ENCODE assay signal across 8 mouse cellular contexts in genomic region chr11:100960540-100960939, GRCm38 (mm10). TPM values are rescaled to one million over a fixed set of nuclear protein-coding genes. Genes with fewer than 3 reads are reported as not detected.
DNase-seq lines count a peak whose midpoint lies in the region; ATAC-seq lines count a peak whose summit lies in the region.

No protein-coding gene starts in this region.

- ATAC-seq in forebrain, embryonic 15.5 days (replicated peaks): peak; percentile 82
- ATAC-seq in hindbrain, embryonic 13.5 days (ENCODE audit: low FRiP score): peak; percentile 81
- peak; percentile 76 for ATAC-seq in midbrain, embryonic 15.5 days (replicated peaks)

- DNase-seq in ovary, postnatal 36 days (ENCODE audit: low spot score): peak; percentile 51
- DNase-seq in ovary, adult 18-20 months (ENCODE audit: low spot score): no peak
- DNase-seq in cerebellum, adult 11 months: peak; percentile 37
- DNase-seq in liver: peak; percentile 51
- no peak for DNase-seq in ovary, postnatal 10 days (ENCODE audit: low spot score)

- 8% methylated on average over 6 of the region's 6 CpGs for WGBS in forebrain, embryonic 15.5 days
- 9% methylated on average over 6 of the region's 6 CpGs for WGBS in hindbrain, embryonic 13.5 days
- WGBS in midbrain, embryonic 15.5 days: 14% methylated on average over 6 of the region's 6 CpGs

- peak overlapping the region; percentile 18; the same call in 1 of the 2 replicates for H3K9ac ChIP-seq in forebrain, embryonic 15.5 days (replicated peaks)
- no peak overlapping the region for H3K9ac ChIP-seq in hindbrain, embryonic 13.5 days
- no peak overlapping the region for H3K9ac ChIP-seq in midbrain, embryonic 15.5 days

- H3K27me3 ChIP-seq in forebrain, embryonic 15.5 days: peaks cover 26% of the 10 kb centered on the region
- H3K27me3 ChIP-seq in hindbrain, embryonic 13.5 days: peaks cover 53% of the 10 kb centered on the region
- peaks cover 26% of the 10 kb centered on the region for H3K27me3 ChIP-seq in midbrain, embryonic 15.5 days (replicated peaks)

- H3K4me1 ChIP-seq in forebrain, embryonic 15.5 days: peaks cover 18% of the 10 kb centered on the region
- peaks cover 11% of the 10 kb centered on the region for H3K4me1 ChIP-seq in hindbrain, embryonic 13.5 days (replicated peaks)
- H3K4me1 ChIP-seq in midbrain, embryonic 15.5 days: peaks cover 21% of the 10 kb centered on the region

- H3K36me3 ChIP-seq in forebrain, embryonic 15.5 days: no peaks in the 10 kb centered on the region
- no peaks in the 10 kb centered on the region for H3K36me3 ChIP-seq in hindbrain, embryonic 13.5 days
- no peaks in the 10 kb centered on the region for H3K36me3 ChIP-seq in midbrain, embryonic 15.5 days (replicated peaks)

- H3K4me2 ChIP-seq in forebrain, embryonic 15.5 days (replicated peaks): 0 out of 2 replicates have a peak overlapping the region, but pooled peaks have one; percentile 21
- peak overlapping the region; percentile 36; the same call in 1 of the 2 replicates for H3K4me2 ChIP-seq in hindbrain, embryonic 13.5 days
- H3K4me2 ChIP-seq in midbrain, embryonic 15.5 days: peak overlapping the region; percentile 29

- no peak overlapping the region for H3K27ac ChIP-seq in forebrain, embryonic 15.5 days (replicated peaks)
- H3K27ac ChIP-seq in hindbrain, embryonic 13.5 days: no peak overlapping the region
- no peak overlapping the region for H3K27ac ChIP-seq in midbrain, embryonic 15.5 days

- H3K9me3 ChIP-seq in forebrain, embryonic 15.5 days: no peaks in the 10 kb centered on the region
- no peaks in the 10 kb centered on the region for H3K9me3 ChIP-seq in hindbrain, embryonic 13.5 days
- H3K9me3 ChIP-seq in midbrain, embryonic 15.5 days: no peaks in the 10 kb centered on the region

- no peak overlapping the region for H3K4me3 ChIP-seq in forebrain, embryonic 15.5 days
- no peak overlapping the region for H3K4me3 ChIP-seq in hindbrain, embryonic 13.5 days
- no peak overlapping the region; the same call in 1 of the 2 replicates for H3K4me3 ChIP-seq in midbrain, embryonic 15.5 days

RNA-seq across cellular contexts. Expression of gene Cavin1, which starts 10.1 kb away (rescaled TPM):
- 29.4 and 30.1 TPM in 2 replicates for polyA plus RNA-seq in forebrain, embryonic 15.5 days (2015; fragmentation: Nextera tagmentation; extraction: Ambion mirVana)
- 42.0 and 43.9 TPM in 2 replicates for polyA plus RNA-seq in hindbrain, embryonic 13.5 days (2015; fragmentation: Nextera tagmentation; extraction: Ambion mirVana)
- 47.9 and 50.8 TPM in 2 replicates for polyA plus RNA-seq in midbrain, embryonic 15.5 days (2015; fragmentation: Nextera tagmentation; extraction: Ambion mirVana)

RNA-seq across cellular contexts. Expression of gene Stat3, which starts 21.2 kb away (rescaled TPM):
- polyA plus RNA-seq in forebrain, embryonic 15.5 days (2015; fragmentation: Nextera tagmentation; extraction: Ambion mirVana): 31.1 and 32.3 TPM in 2 replicates
- polyA plus RNA-seq in hindbrain, embryonic 13.5 days (2015; fragmentation: Nextera tagmentation; extraction: Ambion mirVana): 51.5 and 53.3 TPM in 2 replicates
- polyA plus RNA-seq in midbrain, embryonic 15.5 days (2015; fragmentation: Nextera tagmentation; extraction: Ambion mirVana): 35.8 and 37.9 TPM in 2 replicates

RNA-seq across cellular contexts. Expression of gene Atp6v0a1, which starts 48.7 kb away (rescaled TPM):
- polyA plus RNA-seq in forebrain, embryonic 15.5 days (2015; fragmentation: Nextera tagmentation; extraction: Ambion mirVana): 84.3 and 84.6 TPM in 2 replicates
- 108 and 110 TPM in 2 replicates for polyA plus RNA-seq in hindbrain, embryonic 13.5 days (2015; fragmentation: Nextera tagmentation; extraction: Ambion mirVana)
- 136 and 148 TPM in 2 replicates for polyA plus RNA-seq in midbrain, embryonic 15.5 days (2015; fragmentation: Nextera tagmentation; extraction: Ambion mirVana)

Comparison
In these comparisons a context has a peak if more than half of its experiments do, and no peak if none do; other contexts are left out.
1. DNase-seq: peak in ovary, postnatal 36 days (single experiment), cerebellum, adult 11 months (single experiment) and liver (single experiment); none in ovary, adult 18-20 months (single experiment) and ovary, postnatal 10 days (single experiment).
2. Peak in every context shown above with its lines, with median percentiles within 50 percentile points of each other: ATAC-seq and H3K4me2 ChIP-seq.